Mouse (Mus musculus) liver, embryonic 12.5 days (tissue): ENCODE measurements around the gene Icam1. TPM values are rescaled to one million over a fixed set of nuclear protein-coding genes. Genes with fewer than 3 reads are reported as not detected.

ENCODE experiments used
- ATAC-seq: fragments of 200-750 bp; cut with Nextera tagmentation; 2 replicates; pipeline ENCODE4 v1.8.0; 2017; ENCODE audit warnings: moderate number of reproducible peaks, mild to moderate bottlenecking, moderate library complexity
- H3K27ac ChIP-seq: fragments of 300-500 bp; sonication (generic); 2 replicates; pipeline ENCODE4 v1.5.1; 2016; ENCODE audit warnings: mild to moderate bottlenecking
- H3K27me3 ChIP-seq: fragments of 300-500 bp; sonication (generic); replicated peaks from 2 replicates; pipeline ENCODE4 v1.6.1; 2016; ENCODE audit warnings: mild to moderate bottlenecking, moderate library complexity
- H3K36me3 ChIP-seq: fragments of 300-500 bp; sonication (generic); 2 replicates; pipeline ENCODE4 v1.6.1; 2016; ENCODE audit warnings: mild to moderate bottlenecking, moderate library complexity
- H3K4me1 ChIP-seq: fragments of 300-500 bp; sonication (generic); 2 replicates; pipeline ENCODE4 v1.6.1; 2016
- H3K4me2 ChIP-seq: fragments of 300-500 bp; sonication (generic); 2 replicates; pipeline ENCODE4 v1.6.1; 2016; ENCODE audit warnings: mild to moderate bottlenecking, moderate library complexity
- H3K4me3 ChIP-seq: fragments of 300-500 bp; sonication (generic); 2 replicates; pipeline ENCODE4 v1.5.1; 2016; ENCODE audit warnings: mild to moderate bottlenecking, moderate library complexity
- H3K9ac ChIP-seq: fragments of 300-500 bp; sonication (generic); 2 replicates; pipeline ENCODE4 v1.6.1; 2016; ENCODE audit warnings: mild to moderate bottlenecking, moderate library complexity
- H3K9me3 ChIP-seq: fragments of 300-500 bp; sonication (generic); replicated peaks from 2 replicates; pipeline ENCODE4 v1.6.1; 2016; ENCODE audit warnings: mild to moderate bottlenecking, moderate library complexity
- WGBS: fragments of 180-500 bp; shearing (Covaris S2); methylation state at CpG from one replicate; pipeline ENCODE4 v1.1.7; 2016; ENCODE audit not compliant: insufficient replicate concordance; 5-methylcytosine and 5-hydroxymethylcytosine counted together
- polyA plus RNA-seq: library from polyadenylated mRNA; unstranded; fragments of >200 nt; fragmentation: Nextera tagmentation; extraction: Ambion mirVana; gene quantifications from 2 replicates; pipeline ENCODE4 v1.2.1, GENCODE M21; 2016

Gene Icam1
- polyA plus RNA-seq, 1 experiment from 2014 or later = 9.9 TPM

- peak; percentile 83 for ATAC-seq
- Histone ChIP-seq H3K36me3 (peaks cover 25% of the 10 kb centered on the region), H3K9ac (peak within 1 kb of the TSS; percentile 86), H3K27ac (peak within 1 kb of the TSS; percentile 99), H3K4me3 (peak within 1 kb of the TSS; percentile 74), H3K27me3 (peaks cover 33% of the 10 kb centered on the region), H3K4me2 (peak within 1 kb of the TSS; percentile 99), H3K9me3 (no peaks in the 10 kb centered on the region), H3K4me1 (peaks cover 82% of the 10 kb centered on the region)
- WGBS = under 1% methylated on average over 37 of the region's 37 CpGs
Observed at GRCm38 (mm10) chr9:21029291-21030054, 13.7 kb downstream of the Icam1 start, which contains the start of gene Icam4. Gene Icam4 (plus strand): TSS chr9:21029373.

GRCm38 (mm10) chr9:21030055-21030600 is 14.3 kb downstream of the Icam1 start:
- Histone ChIP-seq H3K9ac (peak overlapping the region; percentile 86), H3K27ac (peak overlapping the region; percentile 99), H3K9me3 (no peaks in the 10 kb centered on the region), H3K27me3 (peaks cover 40% of the 10 kb centered on the region), H3K36me3 (peaks cover 25% of the 10 kb centered on the region), H3K4me3 (peak overlapping the region; percentile 74), H3K4me1 (peaks cover 88% of the 10 kb centered on the region), H3K4me2 (peak overlapping the region; percentile 99)
- no peak for ATAC-seq
- WGBS = 12% methylated on average over 22 of the region's 22 CpGs

GRCm38 (mm10) chr9:21030781-21031250 is 15.0 kb downstream of the Icam1 start:
- peak overlapping the region; percentile 99 for H3K27ac ChIP-seq
- ATAC-seq = peak; percentile 66
- H3K4me3 ChIP-seq = peak overlapping the region; percentile 74
- peak overlapping the region; percentile 86 for H3K9ac ChIP-seq
- H3K4me1 ChIP-seq = peaks cover 90% of the 10 kb centered on the region
- WGBS = under 1% methylated on average over 13 of the region's 13 CpGs
- H3K36me3 ChIP-seq = peaks cover 18% of the 10 kb centered on the region
- H3K9me3 ChIP-seq = no peaks in the 10 kb centered on the region
- H3K27me3 ChIP-seq = peaks cover 43% of the 10 kb centered on the region
- H3K4me2 ChIP-seq = peak overlapping the region; percentile 99

- under 1% methylated on average over 36 of the region's 36 CpGs for WGBS
- Histone ChIP-seq H3K4me3 (peak overlapping the region; percentile 74), H3K9ac (peak overlapping the region; percentile 70), H3K4me1 (peaks cover 90% of the 10 kb centered on the region), H3K9me3 (no peaks in the 10 kb centered on the region), H3K27me3 (peaks cover 49% of the 10 kb centered on the region), H3K27ac (peak overlapping the region; percentile 99), H3K4me2 (peak overlapping the region; percentile 99), H3K36me3 (peaks cover 15% of the 10 kb centered on the region)
- ATAC-seq = no peak
Observed at GRCm38 (mm10) chr9:21031251-21031895, 15.6 kb downstream of the Icam1 start.

GRCm38 (mm10) chr9:21031896-21032351 is 16.1 kb downstream of the Icam1 start, which contains the start of gene Icam5:
Gene Icam5 (plus strand): TSS chr9:21032073.
- peak within 1 kb of the TSS; percentile 99 for H3K27ac ChIP-seq
- peak within 1 kb of the TSS; percentile 99 for H3K4me2 ChIP-seq
- peaks cover 12% of the 10 kb centered on the region for H3K36me3 ChIP-seq
- H3K9me3 ChIP-seq = no peaks in the 10 kb centered on the region
- H3K4me1 ChIP-seq = peaks cover 90% of the 10 kb centered on the region
- ATAC-seq = no peak
- H3K4me3 ChIP-seq = peak within 1 kb of the TSS; percentile 74
- WGBS = under 1% methylated on average over 35 of the region's 35 CpGs
- peaks cover 54% of the 10 kb centered on the region for H3K27me3 ChIP-seq
- peak within 1 kb of the TSS; percentile 70 for H3K9ac ChIP-seq

GRCm38 (mm10) chr9:21032491-21032890 is 16.7 kb downstream of the Icam1 start:
- Histone ChIP-seq H3K4me1 (peaks cover 90% of the 10 kb centered on the region), H3K4me2 (peak overlapping the region; percentile 99)

GRCm38 (mm10) chr9:21033136-21033535 is 17.4 kb downstream of the Icam1 start:
- peak overlapping the region; percentile 74 for H3K4me3 ChIP-seq
- H3K4me2 ChIP-seq = peak overlapping the region; percentile 99
- H3K9ac ChIP-seq = peak overlapping the region; percentile 70
- peak; percentile 51 for ATAC-seq
- H3K4me1 ChIP-seq = peaks cover 89% of the 10 kb centered on the region
- H3K27ac ChIP-seq = no peak overlapping the region
- WGBS = under 1% methylated on average over 34 of the region's 34 CpGs
- peaks cover under 1% of the 10 kb centered on the region; the same call in 1 of the 2 replicates for H3K36me3 ChIP-seq
- H3K9me3 ChIP-seq = no peaks in the 10 kb centered on the region
- peaks cover 66% of the 10 kb centered on the region for H3K27me3 ChIP-seq

More at GRCm38 (mm10) chr9:21032491-21032890, 16.7 kb downstream of the Icam1 start:
- peak overlapping the region; percentile 70 for H3K9ac ChIP-seq
- H3K36me3 ChIP-seq = peaks cover 7% of the 10 kb centered on the region; the same call in 1 of the 2 replicates
- H3K4me3 ChIP-seq = peak overlapping the region; percentile 74
- H3K9me3 ChIP-seq = no peaks in the 10 kb centered on the region
- no peak overlapping the region for H3K27ac ChIP-seq
- no peak for ATAC-seq
- peaks cover 60% of the 10 kb centered on the region for H3K27me3 ChIP-seq
- WGBS = 3% methylated on average over 7 of the region's 7 CpGs

- peaks cover 81% of the 10 kb centered on the region for H3K27me3 ChIP-seq
- H3K36me3 ChIP-seq = no peaks in the 10 kb centered on the region
- H3K4me2 ChIP-seq = peak overlapping the region; percentile 20; the same call in 1 of the 2 replicates
- ATAC-seq = no peak
- H3K9ac ChIP-seq = no peak overlapping the region
- WGBS = 8% methylated on average over 17 of the region's 17 CpGs
- H3K4me3 ChIP-seq = 0 out of 2 replicates have a peak overlapping the region, but pooled peaks have one; percentile 3
- peaks cover 86% of the 10 kb centered on the region for H3K4me1 ChIP-seq
- H3K9me3 ChIP-seq = no peaks in the 10 kb centered on the region
- H3K27ac ChIP-seq = no peak overlapping the region
Observed at GRCm38 (mm10) chr9:21034481-21035085, 18.8 kb downstream of the Icam1 start.

- H3K4me3 ChIP-seq = no peak overlapping the region
- no peak overlapping the region for H3K4me2 ChIP-seq
- H3K4me1 ChIP-seq = peaks cover 88% of the 10 kb centered on the region
- no peaks in the 10 kb centered on the region for H3K9me3 ChIP-seq
- no peaks in the 10 kb centered on the region for H3K36me3 ChIP-seq
- no peak for ATAC-seq
- peaks cover 84% of the 10 kb centered on the region for H3K27me3 ChIP-seq
- H3K27ac ChIP-seq = no peak overlapping the region
- H3K9ac ChIP-seq = no peak overlapping the region
- WGBS = 29% methylated on average over 9 of the region's 9 CpGs
Observed at GRCm38 (mm10) chr9:21035586-21035985, 19.8 kb downstream of the Icam1 start.

- peaks cover 84% of the 10 kb centered on the region for H3K27me3 ChIP-seq
- no peak overlapping the region for H3K9ac ChIP-seq
- no peak overlapping the region for H3K4me3 ChIP-seq
- no peak for ATAC-seq
- no peak overlapping the region for H3K27ac ChIP-seq
- H3K4me2 ChIP-seq = no peak overlapping the region; the same call in 1 of the 2 replicates
- H3K4me1 ChIP-seq = peaks cover 90% of the 10 kb centered on the region
- 9% methylated on average over 20 of the region's 20 CpGs for WGBS
- H3K36me3 ChIP-seq = no peaks in the 10 kb centered on the region
- H3K9me3 ChIP-seq = no peaks in the 10 kb centered on the region
Observed at GRCm38 (mm10) chr9:21036161-21036560, 20.4 kb downstream of the Icam1 start.

GRCm38 (mm10) chr9:21036666-21037065 is 20.9 kb downstream of the Icam1 start:
- 8% methylated on average over 22 of the region's 22 CpGs for WGBS
- peak overlapping the region; percentile 61; the same call in 1 of the 2 replicates for H3K4me2 ChIP-seq
- H3K27me3 ChIP-seq = peaks cover 82% of the 10 kb centered on the region
- H3K36me3 ChIP-seq = no peaks in the 10 kb centered on the region
- no peak for ATAC-seq
- H3K4me1 ChIP-seq = peaks cover 90% of the 10 kb centered on the region
- no peak overlapping the region for H3K4me3 ChIP-seq
- H3K9me3 ChIP-seq = no peaks in the 10 kb centered on the region
- no peak overlapping the region for H3K27ac ChIP-seq
- H3K9ac ChIP-seq = no peak overlapping the region
